Mouse (Mus musculus) MEL (cell line): ENCODE data around the gene Gmpr. TPM values are rescaled to one million over a fixed set of nuclear protein-coding genes. Genes with fewer than 3 reads are reported as not detected.

Experiments
- DNase-seq: peaks from one replicate; pipeline ENCODE4 v3.0.0; 2011; ENCODE audit warnings: low read depth, low spot score
- H3K27ac ChIP-seq: 2 replicates; pipeline ENCODE4 v1.5.1; 2012; ENCODE audit warnings: low read depth, mild to moderate bottlenecking, control low read depth, low read length, moderate library complexity; ENCODE audit not compliant: control insufficient read depth
- H3K27me3 ChIP-seq, 2 experiments: fragments of 150-350 bp in 1 of 2; sonication (generic) in 1 of 2; 2 replicates each; pipeline ENCODE4 v1.6.1; 2012; ENCODE audit warnings: low read length in 2 of 2, mild to moderate bottlenecking in 2 of 2, improper control_type of control experiment in 1 of 2, moderate library complexity in 1 of 2; ENCODE audit not compliant: insufficient read depth in 2 of 2, control insufficient read depth in 1 of 2
- H3K36me3 ChIP-seq, 2 experiments: 2 replicates each; pipeline ENCODE4 v1.6.1; 2012 to 2014; ENCODE audit warnings: low read length in 2 of 2, improper control_type of control experiment in 1 of 2, inconsistent platforms in 1 of 2, mild to moderate bottlenecking in 1 of 2; ENCODE audit not compliant: insufficient read depth in 2 of 2, control insufficient read depth in 1 of 2
- H3K4me1 ChIP-seq, 2 experiments: fragments of 150-350 bp in 1 of 2; sonication (generic) in 1 of 2; 2 replicates each; pipeline ENCODE4 v1.6.1; 2012; ENCODE audit warnings: low read length in 2 of 2, improper control_type of control experiment in 1 of 2, mild to moderate bottlenecking in 1 of 2; ENCODE audit not compliant: insufficient read depth in 2 of 2, control insufficient read depth in 1 of 2
- H3K4me3 ChIP-seq, 2 experiments: fragments of 150-350 bp in 1 of 2; sonication (generic) in 1 of 2; 2 replicates each; pipeline ENCODE4 v1.5.1; 2012; ENCODE audit warnings: low read depth in 2 of 2, low read length in 2 of 2, mild to moderate bottlenecking in 2 of 2, moderate library complexity in 2 of 2, control low read depth in 1 of 2, improper control_type of control experiment in 1 of 2; ENCODE audit not compliant: control insufficient read depth in 1 of 2, insufficient read depth in 1 of 2
- H3K79me2 ChIP-seq: 2 replicates; pipeline ENCODE4 v1.6.1; 2012; ENCODE audit warnings: mild to moderate bottlenecking, low read length, moderate library complexity; ENCODE audit not compliant: control insufficient read depth, poor library complexity, insufficient read depth
- H3K9ac ChIP-seq: 2 replicates; pipeline ENCODE4 v1.6.1; 2012; ENCODE audit warnings: low read depth, mild to moderate bottlenecking, control low read depth, low read length, moderate library complexity; ENCODE audit not compliant: control insufficient read depth, poor library complexity, severe bottlenecking
- H3K9me3 ChIP-seq: fragments of 150-350 bp; sonication (generic); replicated peaks from 2 replicates; pipeline ENCODE4 v1.6.1; 2012; ENCODE audit warnings: mild to moderate bottlenecking, low read length, improper control_type of control experiment, moderate library complexity; ENCODE audit not compliant: insufficient read depth
- BHLHE40 ChIP-seq: IDR thresholded peaks from 2 replicates; pipeline ENCODE4 v1.6.1; 2012; ENCODE audit warnings: low read depth, mild to moderate bottlenecking, inconsistent platforms, low read length, improper control_type of control experiment, borderline replicate concordance
- CHD1 ChIP-seq: IDR thresholded peaks from 2 replicates; pipeline ENCODE4 v1.6.1; 2012; ENCODE audit warnings: low read depth, mild to moderate bottlenecking, inconsistent platforms, low read length, improper control_type of control experiment
- CTCF ChIP-seq, 3 experiments: IDR thresholded peaks in 2 of 3; conservative IDR thresholded peaks in 1 of 3; 2 replicates each; pipeline ENCODE4 v1.5.1; 2011 to 2012; ENCODE audit warnings: low read length in 3 of 3, low read depth in 2 of 3, mild to moderate bottlenecking in 2 of 3, improper control_type of control experiment in 1 of 3, inconsistent platforms in 1 of 3, mixed read lengths in 1 of 3, moderate library complexity in 1 of 3; ENCODE audit not compliant: control insufficient read depth in 1 of 3, insufficient read depth in 1 of 3, poor library complexity in 1 of 3, severe bottlenecking in 1 of 3
- ELF1 ChIP-seq: IDR thresholded peaks from 2 replicates; pipeline ENCODE4 v1.6.1; 2014; ENCODE audit warnings: low read depth, mild to moderate bottlenecking, inconsistent platforms, low read length, improper control_type of control experiment, moderate library complexity
- ETS1 ChIP-seq: IDR thresholded peaks from 2 replicates; pipeline ENCODE4 v1.6.1; 2012; ENCODE audit warnings: low read depth, mild to moderate bottlenecking, inconsistent platforms, low read length, improper control_type of control experiment, moderate library complexity
- GATA1 ChIP-seq: IDR thresholded peaks from 2 replicates; pipeline ENCODE4 v1.6.1; 2011; ENCODE audit warnings: low read depth, low read length, improper control_type of control experiment
- HCFC1 ChIP-seq: IDR thresholded peaks from 2 replicates; pipeline ENCODE4 v1.6.1; 2012; ENCODE audit warnings: low read depth, mild to moderate bottlenecking, inconsistent platforms, low read length, improper control_type of control experiment, moderate library complexity
- JUND ChIP-seq: IDR thresholded peaks from 2 replicates; pipeline ENCODE4 v1.6.1; 2011; ENCODE audit warnings: low read depth, mild to moderate bottlenecking, improper control_type of control experiment, low read length
- KAT2A ChIP-seq: conservative IDR thresholded peaks from 2 replicates; pipeline ENCODE4 v1.6.1; 2012; ENCODE audit warnings: low read depth, low read length, improper control_type of control experiment, inconsistent platforms
- MAFK ChIP-seq: IDR thresholded peaks from 2 replicates; pipeline ENCODE4 v1.6.1; 2011; ENCODE audit warnings: low read depth, mild to moderate bottlenecking, low read length, improper control_type of control experiment, borderline replicate concordance
- MAX ChIP-seq: IDR thresholded peaks from 2 replicates; pipeline ENCODE4 v1.6.1; 2011; ENCODE audit warnings: low read length, improper control_type of control experiment
- MAZ ChIP-seq: IDR thresholded peaks from 2 replicates; pipeline ENCODE4 v1.6.1; 2012; ENCODE audit warnings: low read depth, mild to moderate bottlenecking, inconsistent platforms, low read length, improper control_type of control experiment
- MEF2A ChIP-seq: IDR thresholded peaks from 2 replicates; pipeline ENCODE4 v1.6.1; 2014; ENCODE audit warnings: low read depth, mild to moderate bottlenecking, inconsistent platforms, low read length, improper control_type of control experiment; ENCODE audit not compliant: poor library complexity, insufficient replicate concordance, severe bottlenecking; ENCODE audit errors: extremely low read depth
- MYB ChIP-seq: IDR thresholded peaks from 2 replicates; pipeline ENCODE4 v1.6.1; 2011; ENCODE audit warnings: mild to moderate bottlenecking, low read depth, low read length, improper control_type of control experiment
- MYC ChIP-seq: IDR thresholded peaks from 2 replicates; pipeline ENCODE4 v1.6.1; 2011; ENCODE audit warnings: low read depth, mild to moderate bottlenecking, low read length, improper control_type of control experiment, moderate library complexity
- NELFE ChIP-seq: IDR thresholded peaks from 2 replicates; pipeline ENCODE4 v1.6.1; 2011; ENCODE audit warnings: low read depth, low read length, improper control_type of control experiment
- POLR2A ChIP-seq, 2 experiments: IDR thresholded peaks; 2 replicates each; pipeline ENCODE4 v1.6.1; 2011 to 2012; ENCODE audit warnings: low read length in 2 of 2, mild to moderate bottlenecking in 2 of 2, control low read depth in 1 of 2, improper control_type of control experiment in 1 of 2, low read depth in 1 of 2, moderate library complexity in 1 of 2; ENCODE audit not compliant: control insufficient read depth in 1 of 2, insufficient read depth in 1 of 2, poor library complexity in 1 of 2
- POLR2AphosphoS2 ChIP-seq: IDR thresholded peaks from 2 replicates; pipeline ENCODE4 v1.6.1; 2011; ENCODE audit warnings: low read length, improper control_type of control experiment
- POLR2AphosphoS5 ChIP-seq: IDR thresholded peaks from 2 replicates; pipeline ENCODE4 v1.6.1; 2012; ENCODE audit warnings: low read depth, borderline replicate concordance, mild to moderate bottlenecking, inconsistent platforms, low read length, moderate library complexity, mixed read lengths
- RAD21 ChIP-seq: IDR thresholded peaks from 2 replicates; pipeline ENCODE4 v1.6.1; 2011; ENCODE audit warnings: mild to moderate bottlenecking, low read depth, low read length, improper control_type of control experiment
- SIN3A ChIP-seq: IDR thresholded peaks from 2 replicates; pipeline ENCODE4 v1.6.1; 2012; ENCODE audit warnings: low read length, improper control_type of control experiment, inconsistent platforms
- SMC3 ChIP-seq: IDR thresholded peaks from 2 replicates; pipeline ENCODE4 v1.6.1; 2011; ENCODE audit warnings: low read depth, low read length, improper control_type of control experiment
- TAL1 ChIP-seq: IDR thresholded peaks from 2 replicates; pipeline ENCODE4 v1.6.1; 2012; ENCODE audit warnings: mild to moderate bottlenecking, inconsistent platforms, low read length, moderate library complexity, mixed read lengths
- TBP ChIP-seq: IDR thresholded peaks from 2 replicates; pipeline ENCODE4 v1.8.0; 2011; ENCODE audit warnings: low read depth, low read length, improper control_type of control experiment
- USF2 ChIP-seq, 2 experiments: IDR thresholded peaks; 2 replicates each; pipeline ENCODE4 v1.6.1; 2011 to 2012; ENCODE audit warnings: improper control_type of control experiment in 2 of 2, low read length in 2 of 2, borderline replicate concordance in 1 of 2, inconsistent platforms in 1 of 2, low read depth in 1 of 2, mild to moderate bottlenecking in 1 of 2; ENCODE audit not compliant: insufficient read depth in 1 of 2
- ZMIZ1 ChIP-seq: IDR thresholded peaks from 2 replicates; pipeline ENCODE4 v1.6.1; 2012; ENCODE audit warnings: low read depth, mild to moderate bottlenecking, inconsistent platforms, low read length, improper control_type of control experiment, moderate library complexity
- ZNF384 ChIP-seq: IDR thresholded peaks from 2 replicates; pipeline ENCODE4 v1.6.1; 2012; ENCODE audit warnings: low read depth, mild to moderate bottlenecking, inconsistent platforms, low read length, improper control_type of control experiment
- polyA plus RNA-seq, 2 experiments: library from polyadenylated mRNA; stranded (reverse) in 1 of 2; unstranded in 1 of 2; fragments of >175 nt in 1 of 2; fragments of >200 nt in 1 of 2; gene quantifications; 2 replicates each; pipeline versions ENCODE4 v1.2.1 to v1.2.4; 2012; ENCODE audit warnings: low replicate concordance in 2 of 2, low read depth in 1 of 2; ENCODE audit not compliant: insufficient read length in 2 of 2, insufficient read depth in 1 of 2, missing spikeins in 1 of 2
- total RNA-seq: library from RNA; depleted of rRNA; stranded (reverse); fragments of 300-350 nt; gene quantifications from 2 replicates; pipeline ENCODE4 v1.2.3, GENCODE M21; 2012

Gmpr gene
- total and polyA plus RNA-seq, 3 experiments: 64.2 to 130 TPM; not detected in 1

GRCm38 (mm10) chr13:45477183-45477582 is 30.1 kb upstream of the Gmpr start (continued):
- TF ChIP-seq JUND (0 out of 2 replicates have a peak, but pooled peaks have one; percentile 43), MEF2A (no peak), POLR2A (IDR thresholded peaks at IDR 0.05; ENCODE audit: control insufficient read depth in 1 of 2, insufficient read depth in 1 of 2, low read depth in 1 of 2, low read length in 2 of 2, poor library complexity in 1 of 2) (no peak), CTCF (IDR thresholded peaks at IDR 0.05 in 2 of 3, conservative IDR thresholded peaks at IDR 0.05 in 1 of 3; ENCODE audit: control insufficient read depth in 1 of 3, insufficient read depth in 1 of 3, low read depth in 2 of 3, low read length in 3 of 3, poor library complexity in 1 of 3, severe bottlenecking in 1 of 3) (peak; percentile 75 to 99 (median 97)), TAL1 (no peak), KAT2A (no peak), POLR2AphosphoS2 (no peak), ELF1 (no peak), ZMIZ1 (no peak), USF2 (IDR thresholded peaks at IDR 0.05; ENCODE audit: borderline replicate concordance in 1 of 2, insufficient read depth in 1 of 2, low read depth in 1 of 2, low read length in 2 of 2) (no peak), MYC (no peak), HCFC1 (no peak), MAX (no peak), MYB (no peak), BHLHE40 (no peak), ETS1 (no peak), RAD21 (no peak; the same call in none of the 2 replicates), MAZ (no peak)

- no peak for DNase-seq
Measured at GRCm38 (mm10) chr13:45479951-45480350, 27.3 kb upstream of the Gmpr start.

More at GRCm38 (mm10) chr13:45479951-45480350, 27.3 kb upstream of the Gmpr start:
- Histone ChIP-seq H3K79me2 (no peaks in the 10 kb centered on the region), H3K4me1 (no peaks in the 10 kb centered on the region), H3K9ac (no peak overlapping the region), H3K36me3 (no peaks in the 10 kb centered on the region), H3K4me3 (no peak overlapping the region), H3K27ac (no peak overlapping the region), H3K9me3 (no peaks in the 10 kb centered on the region), H3K27me3 (no peaks in the 10 kb centered on the region; a peak in 1 of 4 replicates)
- TF ChIP-seq KAT2A (no peak), MYC (no peak), JUND (no peak), CHD1 (no peak), GATA1 (no peak), SMC3 (no peak), ELF1 (no peak), POLR2AphosphoS5 (no peak), ZNF384 (no peak), MAZ (no peak), SIN3A (no peak), ETS1 (no peak), TBP (no peak), MAFK (no peak), NELFE (no peak)
